Mouse (Mus musculus) ZHBTc4 (cell line): ENCODE data around the gene Ccdc107.
A peak's percentile ranks its signal among the peaks of the same experiment; 100 is the strongest.

Experiments
- DNase-seq: peaks from one replicate; pipeline ENCODE4 v3.0.0-alpha.2; 2011; ENCODE audit warnings: low read depth, low spot score

Gene Ccdc107

DNA sequence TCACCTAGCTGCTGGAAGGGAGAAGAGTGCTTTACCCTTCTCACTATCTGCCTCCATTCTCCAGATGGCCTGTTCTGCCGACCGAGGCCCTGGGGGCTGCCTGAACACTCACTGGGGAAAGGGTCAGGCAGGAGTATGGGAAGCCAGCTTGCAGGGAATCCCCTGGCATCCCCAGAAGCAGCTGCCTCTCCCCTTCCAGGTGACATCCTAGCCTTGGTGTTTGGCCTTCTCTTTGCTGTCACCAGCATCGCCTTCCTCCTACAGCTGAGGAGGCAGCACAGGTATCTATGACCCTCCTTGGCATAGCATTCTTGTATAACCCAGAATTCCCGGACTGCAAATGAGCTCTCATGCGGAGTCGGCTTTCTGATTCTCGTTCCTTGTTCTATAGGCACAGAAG lies 20.0 kb downstream of the Ccdc107 start:
- DNase-seq = no peak

DNA sequence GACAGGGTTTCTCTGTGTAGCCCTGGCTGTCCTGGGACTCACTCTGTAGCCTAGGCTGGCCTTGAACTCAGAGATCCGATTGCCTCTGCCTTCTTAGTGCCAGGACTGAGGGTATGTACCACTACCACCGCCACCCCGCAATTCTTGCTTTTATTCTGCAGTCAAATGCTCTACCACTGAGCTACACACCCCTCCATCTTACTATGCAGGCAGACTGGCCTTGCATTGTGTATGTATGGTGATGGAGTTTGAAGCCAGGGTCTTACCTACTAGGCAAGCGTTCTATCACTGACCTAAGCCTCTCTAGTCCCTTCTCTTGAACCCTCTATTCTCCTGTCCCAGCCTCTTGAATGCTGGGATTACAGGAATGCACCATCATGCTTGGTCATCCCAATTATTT lies 20.6 kb downstream of the Ccdc107 start:
- DNase-seq = no peak

DNA sequence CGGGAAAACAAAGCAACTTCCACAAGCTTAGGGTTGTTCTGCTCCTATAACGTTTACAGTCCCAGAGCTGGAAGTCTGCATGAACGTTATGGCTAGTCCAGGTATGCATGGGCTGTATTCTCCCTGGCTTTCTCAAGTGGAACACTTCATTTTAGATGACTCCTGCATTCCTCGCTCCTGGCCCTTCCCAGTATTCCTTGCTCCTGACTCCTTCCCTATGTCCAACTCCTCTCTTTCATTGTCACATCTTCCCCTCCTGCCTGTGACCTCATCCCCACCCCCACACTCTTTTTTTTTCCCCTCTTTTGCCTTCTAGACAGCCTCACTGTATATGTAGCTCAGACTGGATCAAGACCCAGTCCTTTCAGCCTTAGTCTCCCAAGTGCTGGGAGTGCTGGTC lies 21.1 kb downstream of the Ccdc107 start:
- DNase-seq = no peak

DNA sequence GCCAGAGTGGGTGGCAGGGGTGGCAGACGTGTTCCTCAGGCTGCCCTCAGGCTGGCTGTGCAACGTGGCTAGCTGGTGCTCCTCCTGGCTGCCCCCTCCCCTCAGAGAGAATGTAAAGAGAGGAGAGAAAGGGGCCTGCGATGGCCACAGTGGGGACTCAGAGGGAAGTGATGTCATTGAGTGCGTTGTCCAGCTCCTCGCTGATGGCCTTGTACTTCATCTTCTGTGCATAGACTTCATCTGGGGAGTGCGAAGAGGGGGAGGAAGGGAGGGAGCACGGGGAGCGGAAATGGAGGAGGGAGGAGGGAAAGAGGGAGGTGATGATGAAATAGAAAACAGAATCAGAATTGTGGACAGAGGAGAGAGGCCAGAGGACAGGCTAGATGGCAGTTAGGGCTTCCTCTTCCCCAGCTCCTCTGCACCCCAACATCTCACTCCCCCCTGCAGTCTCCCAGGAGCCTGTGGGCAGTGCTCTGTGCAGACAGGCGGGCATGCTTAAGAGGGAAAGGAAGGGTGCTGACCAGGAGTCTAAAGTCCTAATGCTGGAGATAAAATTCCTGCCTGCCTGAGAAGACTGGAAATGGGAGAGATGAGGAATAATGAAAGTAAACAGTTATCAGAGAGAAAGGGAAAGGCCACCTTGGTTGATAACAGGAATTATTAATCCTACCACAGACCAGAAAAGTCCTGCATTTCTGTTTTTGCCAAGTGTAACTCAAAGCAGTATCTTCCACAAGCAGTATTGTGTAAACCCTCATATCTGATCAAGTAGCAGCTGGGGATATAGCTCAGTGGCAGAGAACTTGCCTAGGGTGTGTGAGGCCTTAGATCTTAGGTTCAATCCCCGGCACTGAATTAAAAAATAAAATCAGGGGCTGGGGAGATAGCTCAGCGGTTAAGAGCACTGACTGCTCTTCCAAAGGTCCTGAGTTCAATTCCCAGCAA lies 23.3 kb downstream of the Ccdc107 start:
- DNase-seq = no peak

DNA sequence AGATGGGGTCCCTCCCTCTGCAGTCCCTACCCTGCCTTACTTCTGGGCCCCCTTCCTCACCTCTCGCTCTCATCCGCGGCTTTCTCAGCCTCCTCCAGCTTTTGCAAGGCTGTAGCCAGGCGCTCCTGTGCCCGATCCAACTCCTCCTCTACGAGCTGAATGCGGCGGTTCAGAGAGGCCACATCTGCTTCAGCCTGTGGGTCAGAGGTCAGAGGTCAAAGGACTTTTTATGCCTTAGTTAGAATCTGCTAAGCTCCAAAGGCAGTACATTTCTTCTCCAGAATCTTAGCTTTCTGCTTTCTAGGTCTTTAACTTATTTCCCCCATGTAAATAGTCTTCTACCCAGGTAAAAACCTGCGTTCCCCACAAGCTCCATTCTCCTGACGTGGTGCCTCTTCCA lies 26.9 kb downstream of the Ccdc107 start:
- peak; percentile 42 for DNase-seq

DNA sequence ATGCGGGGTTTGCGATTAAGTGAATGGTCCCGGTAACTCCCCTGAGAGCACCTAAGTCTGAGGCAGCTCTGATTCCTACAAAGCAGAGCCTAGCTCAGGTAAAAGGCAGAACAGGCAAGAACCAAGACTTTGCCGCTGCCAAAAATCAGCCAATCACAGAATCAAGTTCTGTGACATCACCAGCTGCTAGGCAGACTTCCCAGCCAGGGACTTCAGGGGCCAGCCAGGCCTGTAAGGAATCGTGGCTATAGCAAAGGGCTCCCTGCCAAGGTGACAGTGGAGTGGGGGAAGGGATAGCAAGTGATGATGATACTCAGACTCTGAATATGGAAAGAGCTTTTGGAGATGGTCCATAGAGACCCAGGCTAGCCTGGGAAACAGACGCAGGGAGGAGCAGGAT lies 27.3 kb downstream of the Ccdc107 start:
- peak; percentile 86 for DNase-seq

DNA sequence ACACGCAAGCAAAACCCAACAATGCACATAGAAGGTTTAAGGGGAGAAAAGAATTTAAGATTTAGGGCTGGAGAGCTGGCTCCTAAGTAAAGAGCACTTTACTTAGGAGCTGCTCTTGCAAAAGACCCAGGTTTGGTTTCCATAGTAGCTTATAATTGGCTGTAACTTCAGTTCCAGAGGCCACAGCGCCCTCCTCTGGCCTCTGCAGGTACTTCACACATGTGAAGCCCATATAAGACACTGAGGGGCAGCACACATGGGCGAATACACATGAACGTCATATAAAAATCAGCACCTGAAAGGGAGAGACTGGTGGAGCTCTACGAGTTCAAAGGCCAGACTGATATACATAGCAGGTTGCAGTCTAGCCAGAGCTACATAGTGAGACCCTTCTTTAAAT lies 35.2 kb downstream of the Ccdc107 start:
- peak; percentile 85 for DNase-seq

DNA sequence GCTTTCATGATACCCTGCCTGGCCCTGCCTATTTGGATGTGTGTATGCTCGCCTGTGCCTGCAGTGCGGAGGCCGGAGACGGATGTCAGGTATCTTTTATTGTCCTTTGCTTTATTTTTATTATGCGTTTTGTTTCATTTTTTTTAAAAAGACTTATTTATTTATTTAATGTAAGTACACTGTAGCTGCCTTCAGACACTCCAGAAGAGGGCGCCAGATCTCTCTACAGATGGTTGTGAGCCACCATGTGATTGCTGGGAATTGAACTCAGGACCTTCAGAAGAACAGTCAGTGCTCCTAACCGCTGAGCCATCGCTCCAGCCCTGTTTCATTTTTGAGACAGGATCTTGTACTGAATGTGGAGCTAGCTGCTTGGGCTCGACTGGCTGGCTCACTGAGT lies 35.8 kb downstream of the Ccdc107 start:
- peak; percentile 54 for DNase-seq

DNA sequence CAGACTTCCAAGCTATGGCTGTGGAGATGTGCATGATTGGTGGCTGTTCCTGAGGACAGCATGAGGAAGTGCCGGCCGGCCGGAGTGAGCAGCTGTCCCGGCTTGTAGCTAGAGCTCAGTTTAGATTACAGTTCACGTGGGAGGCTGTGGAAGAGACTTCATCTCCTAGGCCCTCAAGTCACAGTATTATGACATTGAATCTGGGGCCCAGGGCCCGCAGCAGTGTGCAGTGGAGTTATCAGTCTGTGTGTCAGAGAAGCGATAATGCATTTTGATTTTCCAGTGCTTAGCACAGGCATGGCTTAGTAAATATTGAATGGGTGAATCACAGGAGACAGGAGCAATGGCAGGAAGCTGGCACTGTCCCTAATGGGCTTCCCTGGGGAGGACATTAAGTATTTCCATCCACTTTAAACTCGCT lies 37.4 kb downstream of the Ccdc107 start:
- DNase-seq = no peak

DNA sequence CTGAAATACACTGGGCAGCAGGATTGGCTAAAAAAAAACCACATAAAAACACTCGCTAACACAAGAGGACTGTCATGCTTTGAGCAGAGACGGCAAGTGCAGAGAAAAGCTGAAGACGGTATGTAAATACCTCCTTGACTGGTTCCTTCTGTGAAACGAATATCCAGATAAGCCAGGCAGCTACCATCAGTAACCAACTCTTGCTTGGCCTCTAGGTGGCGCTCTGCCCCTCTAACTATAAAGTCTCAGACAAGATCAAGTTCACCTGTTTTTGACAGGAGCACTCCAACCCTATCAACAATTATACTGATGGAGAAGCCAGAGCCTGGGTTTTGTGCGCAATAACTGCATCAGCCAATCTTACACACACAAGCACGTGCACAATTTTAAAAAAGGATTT lies 37.9 kb downstream of the Ccdc107 start:
- peak; percentile 89 for DNase-seq

DNA sequence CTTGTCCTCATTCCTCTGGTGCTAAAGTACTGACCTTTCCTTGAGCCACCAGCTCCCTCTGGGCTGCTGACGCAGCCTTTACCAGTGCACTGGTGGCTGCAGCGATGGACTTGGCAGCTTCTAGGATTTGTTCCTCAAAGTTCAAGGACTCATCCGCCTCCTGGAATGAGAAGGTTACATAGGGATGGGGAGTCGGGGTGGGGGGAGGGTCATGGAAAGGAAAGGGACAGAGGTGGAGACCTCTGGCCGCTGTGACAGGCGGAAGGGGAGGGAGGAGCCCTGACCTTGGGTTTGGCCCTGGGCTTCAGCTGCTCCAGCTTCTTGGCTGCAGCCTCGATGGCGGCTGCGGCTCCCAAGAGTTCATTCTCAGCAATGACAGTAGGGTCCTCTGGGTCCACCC lies 40.6 kb downstream of the Ccdc107 start:
- no peak for DNase-seq

DNA sequence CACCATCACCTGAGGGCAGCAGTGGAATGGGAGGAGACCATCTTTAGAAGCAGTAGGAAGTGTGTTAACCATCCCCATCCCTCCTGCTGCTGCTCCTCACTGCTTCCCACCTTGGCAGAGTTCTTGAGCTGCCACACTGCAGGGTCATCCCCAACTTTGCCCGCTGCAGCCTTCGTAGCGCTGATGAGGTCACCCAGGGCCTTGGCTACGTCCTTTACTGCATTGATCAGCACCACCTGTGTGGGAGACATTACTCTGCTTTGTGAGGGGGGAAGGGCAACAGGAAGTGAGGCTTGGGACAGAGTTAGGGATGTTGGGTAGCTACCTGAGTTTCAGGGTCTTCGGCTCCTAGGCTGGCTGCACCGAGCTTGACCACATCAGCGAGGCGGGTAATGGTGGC lies 42.9 kb downstream of the Ccdc107 start:
- no peak for DNase-seq

DNA sequence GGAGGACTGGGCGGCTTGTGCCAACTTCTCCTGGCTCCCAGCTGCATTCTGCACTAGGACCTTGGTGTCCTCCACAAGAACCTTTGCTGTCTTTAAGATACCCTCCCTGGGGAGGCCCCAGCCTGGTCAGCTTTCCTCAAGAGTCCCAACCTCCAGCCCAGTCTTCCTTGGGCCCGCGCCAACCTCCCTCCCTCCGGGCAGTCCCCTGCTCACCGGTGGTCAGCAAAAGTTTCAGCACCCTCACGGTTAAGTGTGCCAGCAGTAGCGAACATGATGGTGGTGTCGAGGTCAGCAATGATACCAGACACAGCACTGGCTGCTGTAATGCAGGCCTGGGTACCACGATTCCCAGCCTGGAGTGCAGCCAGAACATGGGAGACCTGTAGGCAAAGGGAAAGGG lies 43.3 kb downstream of the Ccdc107 start:
- DNase-seq = no peak

DNA sequence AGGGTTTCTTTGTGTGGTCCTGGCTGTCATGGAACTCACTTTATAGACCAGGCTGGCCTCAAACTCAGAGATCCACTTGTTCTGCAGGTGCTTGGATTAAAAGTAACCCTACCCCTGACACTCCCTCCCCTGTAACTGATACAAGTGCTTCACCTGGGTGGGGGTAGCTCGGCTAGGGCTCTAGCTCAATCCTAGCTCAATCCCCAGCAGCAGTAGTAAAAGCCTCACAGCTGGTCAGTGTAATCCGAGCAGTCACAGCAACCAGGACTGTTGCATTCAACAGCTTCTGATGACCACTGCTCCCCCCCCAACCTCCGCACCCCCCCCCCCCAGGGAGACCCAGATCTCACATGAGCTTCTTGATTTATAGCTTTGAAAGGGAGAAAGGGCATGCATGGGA lies 49.3 kb downstream of the Ccdc107 start:
- DNase-seq = no peak
